Mouse (Mus musculus): ENCODE measurements around the gene H2-D1. TPM values are rescaled to one million over a fixed set of nuclear protein-coding genes. Genes with fewer than 3 reads are reported as not detected.

The H2-D1 gene
- polyA plus RNA-seq, 2 experiments: 37.1 to 57.2 TPM

DNA sequence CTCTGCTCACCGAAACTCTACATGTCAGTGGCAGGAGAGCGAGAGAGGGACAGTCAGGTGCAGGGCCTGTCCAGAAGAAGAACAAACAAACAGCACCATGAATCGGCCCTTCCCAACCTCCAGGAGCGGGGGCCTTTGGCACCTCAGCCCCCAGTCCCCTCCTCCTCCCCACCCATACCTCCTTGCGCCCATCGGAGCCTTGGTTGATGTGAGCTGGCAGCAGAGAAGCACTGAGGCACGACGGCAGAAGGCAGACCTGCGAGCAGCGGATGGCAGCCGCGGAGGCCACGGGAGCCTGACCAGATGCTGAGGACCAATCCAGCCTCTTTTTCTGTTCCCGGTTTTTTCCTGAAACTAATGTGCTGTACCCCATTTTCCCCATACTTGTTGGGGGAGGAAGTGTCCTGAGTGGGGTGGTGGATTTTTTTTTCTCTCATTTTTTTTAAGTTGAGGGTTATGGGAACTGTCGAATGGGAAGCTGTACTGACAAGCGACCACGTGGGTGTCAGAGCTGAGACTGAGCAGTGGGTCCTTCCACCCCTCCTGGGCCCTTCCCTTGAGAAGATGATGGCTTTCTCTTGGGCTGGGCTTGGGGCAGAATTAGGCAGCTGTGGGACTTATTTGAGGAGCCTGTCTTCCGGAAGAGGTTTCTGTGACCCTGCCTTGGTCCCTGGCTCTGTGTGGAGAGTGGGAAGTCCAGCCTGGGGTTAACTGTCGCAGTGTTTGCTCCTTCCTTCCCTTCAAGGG is 12.9 kb upstream of the H2-D1 start:
- no peaks in the 10 kb centered on the region for H3K27me3 ChIP-seq (ENCODE audit: control insufficient read depth, insufficient read depth, low read length)
- H3K9me3 ChIP-seq (ENCODE audit: control insufficient read depth, low read length): no peaks in the 10 kb centered on the region
- H3K4me2 ChIP-seq (ENCODE audit: low read depth): no peak overlapping the region
- DNase-seq (ENCODE audit: low read depth in 3 of 3, low spot score in 3 of 3) (no peak), ATAC-seq (ENCODE audit: insufficient read depth) (no peak)
- peaks cover 89% of the 10 kb centered on the region for H3K36me3 ChIP-seq (replicated peaks; ENCODE audit: control insufficient read depth, insufficient read depth, low read depth)
- no peak overlapping the region for H3K9ac ChIP-seq (replicated peaks)
- no peak overlapping the region for H3K4me3 ChIP-seq (ENCODE audit: insufficient read depth in 1 of 2, low read depth in 2 of 2, low read length in 2 of 2)
- TF ChIP-seq EP300 (IDR thresholded peaks at IDR 0.05; ENCODE audit: low read depth) (no peak), CTCF (IDR thresholded peaks at IDR 0.05; ENCODE audit: low read depth) (no peak)
- H3K4me1 ChIP-seq (replicated peaks; ENCODE audit: control insufficient read depth in 2 of 2, insufficient read depth in 2 of 2, low read length in 1 of 2): peaks cover 0 to 6% of the 10 kb centered on the region in 2 experiments; a peak in 1 of 4 replicates
- WGBS (ENCODE audit: insufficient replicate concordance): 86% methylated on average over 19 of the region's 19 CpGs
- no peak overlapping the region for H3K27ac ChIP-seq

DNA sequence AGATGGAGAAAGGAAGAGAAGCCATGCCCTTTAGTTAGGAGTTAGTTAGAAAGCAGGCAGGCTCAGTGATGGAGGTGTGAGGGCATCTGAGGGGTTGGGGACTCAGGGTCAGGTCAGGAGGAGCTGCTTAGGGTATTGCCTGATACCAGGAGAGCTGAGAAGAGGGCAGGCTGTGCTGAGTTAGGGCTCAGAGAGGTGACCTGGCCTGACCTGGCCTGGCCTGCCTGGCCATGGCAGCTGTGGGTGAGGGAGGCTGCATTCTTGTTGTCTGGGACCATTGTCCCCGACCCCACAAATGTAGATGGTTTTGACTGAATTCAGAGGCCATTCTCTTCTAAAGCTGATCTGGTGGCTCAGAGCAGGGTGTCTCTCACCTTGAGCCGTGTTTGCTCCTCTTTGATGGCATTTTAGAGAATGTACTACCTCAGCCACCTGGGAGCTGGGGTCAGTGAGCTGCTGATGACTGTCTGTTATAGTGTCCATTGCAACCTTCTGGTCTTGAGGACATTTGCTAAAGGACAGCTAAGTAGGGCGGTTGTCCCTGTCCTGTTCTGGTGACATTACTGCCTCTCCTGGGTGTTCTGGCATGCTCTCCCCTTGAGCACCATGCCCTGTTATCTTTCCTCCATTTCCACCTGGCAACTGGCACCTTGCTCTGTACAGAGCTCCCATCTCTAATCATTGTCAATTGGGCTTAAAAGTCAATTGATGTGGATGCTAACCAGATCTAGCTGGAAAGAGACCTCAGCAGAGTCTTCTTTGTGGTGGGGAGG is 12.0 kb upstream of the H2-D1 start:
- Histone ChIP-seq H3K4me3 (ENCODE audit: insufficient read depth in 1 of 2, low read depth in 2 of 2, low read length in 2 of 2) (no peak overlapping the region), H3K36me3 (replicated peaks; ENCODE audit: control insufficient read depth, insufficient read depth, low read depth) (peaks cover 80% of the 10 kb centered on the region), H3K9me3 (ENCODE audit: control insufficient read depth, low read length) (no peaks in the 10 kb centered on the region), H3K9ac (replicated peaks) (no peak overlapping the region), H3K27ac (no peak overlapping the region), H3K4me1 (replicated peaks; ENCODE audit: control insufficient read depth in 2 of 2, insufficient read depth in 2 of 2, low read length in 1 of 2) (no peaks in the 10 kb centered on the region), H3K4me2 (ENCODE audit: low read depth) (no peak overlapping the region), H3K27me3 (ENCODE audit: control insufficient read depth, insufficient read depth, low read length) (no peaks in the 10 kb centered on the region)
- ATAC-seq (ENCODE audit: insufficient read depth) (no peak), DNase-seq (ENCODE audit: low read depth in 3 of 3, low spot score in 3 of 3) (no peak)
- TF ChIP-seq EP300 (IDR thresholded peaks at IDR 0.05; ENCODE audit: low read depth): no peak
- TF ChIP-seq CTCF (IDR thresholded peaks at IDR 0.05; ENCODE audit: low read depth): no peak
- WGBS (ENCODE audit: insufficient replicate concordance): 92% methylated on average over 3 of the region's 3 CpGs

- H3K4me1 ChIP-seq (replicated peaks; ENCODE audit: control insufficient read depth in 2 of 2, insufficient read depth in 2 of 2, low read length in 1 of 2): no peaks in the 10 kb centered on the region
- H3K4me2 ChIP-seq (ENCODE audit: low read depth): no peak overlapping the region
- H3K4me3 ChIP-seq (ENCODE audit: insufficient read depth in 1 of 2, low read depth in 2 of 2, low read length in 2 of 2): no peak overlapping the region
- ATAC-seq (ENCODE audit: insufficient read depth) (no peak), DNase-seq (ENCODE audit: low read depth in 3 of 3, low spot score in 3 of 3) (no peak)
- no peaks in the 10 kb centered on the region for H3K27me3 ChIP-seq (ENCODE audit: control insufficient read depth, insufficient read depth, low read length)
- H3K9ac ChIP-seq (replicated peaks): no peak overlapping the region
- H3K9me3 ChIP-seq (ENCODE audit: control insufficient read depth, low read length): no peaks in the 10 kb centered on the region
- WGBS (ENCODE audit: insufficient replicate concordance): 86% methylated on average over 15 of the region's 15 CpGs
- H3K36me3 ChIP-seq (replicated peaks; ENCODE audit: control insufficient read depth, insufficient read depth, low read depth): peaks cover 72% of the 10 kb centered on the region
- TF ChIP-seq EP300 (IDR thresholded peaks at IDR 0.05; ENCODE audit: low read depth) (no peak), CTCF (IDR thresholded peaks at IDR 0.05; ENCODE audit: low read depth) (no peak)
- no peak overlapping the region for H3K27ac ChIP-seq
Measured at GRCm38 (mm10) chr17:35251162-35251719, 11.3 kb upstream of the H2-D1 start.

GRCm38 (mm10) chr17:35251981-35252380 is 10.5 kb upstream of the H2-D1 start:
- ATAC-seq (ENCODE audit: insufficient read depth): no peak
- Histone ChIP-seq H3K27me3 (ENCODE audit: control insufficient read depth, insufficient read depth, low read length) (no peaks in the 10 kb centered on the region), H3K4me3 (ENCODE audit: insufficient read depth in 1 of 2, low read depth in 2 of 2, low read length in 2 of 2) (no peak overlapping the region), H3K4me2 (ENCODE audit: low read depth) (no peak overlapping the region), H3K9me3 (ENCODE audit: control insufficient read depth, low read length) (no peaks in the 10 kb centered on the region), H3K27ac (no peak overlapping the region), H3K9ac (replicated peaks) (no peak overlapping the region), H3K4me1 (replicated peaks; ENCODE audit: control insufficient read depth in 2 of 2, insufficient read depth in 2 of 2, low read length in 1 of 2) (peaks cover 0 to under 1% of the 10 kb centered on the region in 2 experiments; a peak in 2 of 4 replicates), H3K36me3 (replicated peaks; ENCODE audit: control insufficient read depth, insufficient read depth, low read depth) (peaks cover 65% of the 10 kb centered on the region)
- no peak for DNase-seq (ENCODE audit: low read depth in 3 of 3, low spot score in 3 of 3)
- TF ChIP-seq CTCF (IDR thresholded peaks at IDR 0.05; ENCODE audit: low read depth) (no peak), EP300 (IDR thresholded peaks at IDR 0.05; ENCODE audit: low read depth) (no peak)
- 82% methylated on average over 5 of the region's 5 CpGs for WGBS (ENCODE audit: insufficient replicate concordance)
